Mouse (Mus musculus) small intestine, adult 2 months (tissue): ENCODE measurements at regions not wholly inside any gene's neighbourhood (a gene's known extent, or its start where the extent isn't known, plus 50 kb on each side); places are given as distances from the start of the nearest gene placed in this dataset.

Experiments
- CTCF ChIP-seq: fragments of 200-500 bp; IDR thresholded peaks from 2 replicates; pipeline ENCODE4 v1.5.1; 2012; ENCODE audit warnings: low read depth, mild to moderate bottlenecking, control low read depth, inconsistent platforms, low read length, moderate library complexity, mixed read lengths; ENCODE audit not compliant: insufficient replicate concordance, insufficient read length; ENCODE audit errors: extremely low read depth
- POLR2A ChIP-seq: fragments of 200-500 bp; IDR thresholded peaks from 2 replicates; pipeline ENCODE4 v1.6.1; 2012; ENCODE audit warnings: low read depth, mild to moderate bottlenecking, control low read depth, inconsistent platforms, low read length, moderate library complexity

DNA sequence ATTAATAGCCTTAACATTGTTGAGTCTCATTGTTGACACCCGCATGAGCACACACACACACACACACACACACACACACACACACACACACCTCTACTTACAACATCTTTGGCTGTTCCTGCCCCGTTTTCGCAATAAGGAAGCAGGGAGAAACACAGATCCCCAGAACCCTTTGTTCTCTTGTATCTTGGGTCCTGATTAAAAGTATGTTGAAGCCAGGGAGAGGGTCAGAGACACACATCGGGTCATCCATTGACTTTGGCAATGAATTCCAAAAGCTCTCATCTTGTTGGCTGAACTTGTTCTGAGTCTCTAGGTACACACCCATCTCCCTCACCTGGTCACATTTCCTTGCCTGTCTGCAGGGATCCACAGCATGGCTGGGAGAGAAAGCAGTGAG is 303.9 kb upstream of the 4930535I16Rik start:
- TF ChIP-seq CTCF = no peak
- no peak for TF ChIP-seq POLR2A
